Mouse (Mus musculus): Measurements from ENCODE around the gene Gpa33. TPM values are rescaled to one million over a fixed set of nuclear protein-coding genes. Genes with fewer than 3 reads are reported as not detected.

Gene Gpa33
- total RNA-seq, 1 experiment from 2014 or later, result not detected

DNA sequence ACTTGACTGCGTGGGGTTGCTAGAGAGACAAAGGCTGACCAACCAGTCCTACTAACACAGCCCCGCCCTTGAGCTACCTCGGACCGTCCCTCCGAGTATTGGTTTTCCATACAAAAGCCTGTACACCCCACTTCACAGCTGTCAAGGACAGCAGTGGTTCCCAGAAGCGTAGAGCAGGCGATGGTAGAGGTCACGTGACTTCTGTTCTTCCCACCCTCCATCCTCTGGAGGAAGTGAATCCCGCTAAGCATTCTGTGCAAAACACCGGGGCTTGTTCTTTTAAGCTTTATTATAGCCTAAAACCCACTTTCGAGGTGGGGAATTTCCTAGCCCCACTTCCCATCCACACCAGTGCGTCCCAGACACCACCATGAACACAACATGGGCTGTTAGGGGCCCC lies 27.7 kb downstream of the Gpa33 start:
- ATAC-seq (ENCODE audit: extremely low read depth, insufficient number of reproducible peaks, low FRiP score, poor library complexity, severe bottlenecking), result no peak

DNA sequence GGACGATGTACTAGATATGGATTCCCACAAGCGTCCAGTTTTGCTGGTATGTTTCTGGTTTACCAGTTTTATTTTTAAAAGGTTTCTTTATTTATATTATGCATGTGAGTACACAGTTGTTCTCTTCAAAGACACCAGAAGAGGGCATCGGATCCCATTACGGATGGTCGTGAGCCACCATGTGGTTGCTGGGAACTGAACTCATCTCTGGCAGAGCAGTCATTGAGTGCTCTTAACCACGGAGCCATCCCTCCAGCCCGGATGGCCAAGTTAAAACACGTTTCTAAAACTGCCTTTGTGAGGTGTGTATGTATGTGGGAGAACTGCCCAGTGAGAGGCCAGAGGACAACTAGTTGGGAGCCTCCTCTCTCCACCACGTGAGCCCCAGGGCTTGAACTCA lies 28.6 kb downstream of the Gpa33 start:
- ATAC-seq (ENCODE audit: extremely low read depth, insufficient number of reproducible peaks, low FRiP score, poor library complexity, severe bottlenecking), result no peak

DNA sequence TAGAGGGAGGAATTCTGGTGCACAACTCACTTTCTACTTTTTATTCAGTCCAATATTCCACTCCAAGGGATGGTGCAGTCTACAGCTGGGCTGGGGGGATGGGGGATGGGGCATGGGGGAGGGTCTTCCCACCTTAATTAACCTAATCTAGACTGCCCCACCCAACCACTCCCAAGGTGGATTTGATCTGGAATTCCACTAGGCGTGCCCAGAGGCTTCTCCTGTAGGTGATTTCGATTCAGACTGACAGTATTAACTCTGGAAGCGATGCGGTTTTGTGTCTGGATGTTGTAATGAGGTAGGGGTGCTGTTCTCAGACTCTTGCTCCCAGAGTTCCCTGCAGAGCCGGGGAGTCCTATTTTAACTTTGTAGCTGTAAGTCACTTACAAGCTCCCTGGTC lies 30.1 kb downstream of the Gpa33 start:
- ATAC-seq (ENCODE audit: extremely low read depth, insufficient number of reproducible peaks, low FRiP score, poor library complexity, severe bottlenecking), result no peak

DNA sequence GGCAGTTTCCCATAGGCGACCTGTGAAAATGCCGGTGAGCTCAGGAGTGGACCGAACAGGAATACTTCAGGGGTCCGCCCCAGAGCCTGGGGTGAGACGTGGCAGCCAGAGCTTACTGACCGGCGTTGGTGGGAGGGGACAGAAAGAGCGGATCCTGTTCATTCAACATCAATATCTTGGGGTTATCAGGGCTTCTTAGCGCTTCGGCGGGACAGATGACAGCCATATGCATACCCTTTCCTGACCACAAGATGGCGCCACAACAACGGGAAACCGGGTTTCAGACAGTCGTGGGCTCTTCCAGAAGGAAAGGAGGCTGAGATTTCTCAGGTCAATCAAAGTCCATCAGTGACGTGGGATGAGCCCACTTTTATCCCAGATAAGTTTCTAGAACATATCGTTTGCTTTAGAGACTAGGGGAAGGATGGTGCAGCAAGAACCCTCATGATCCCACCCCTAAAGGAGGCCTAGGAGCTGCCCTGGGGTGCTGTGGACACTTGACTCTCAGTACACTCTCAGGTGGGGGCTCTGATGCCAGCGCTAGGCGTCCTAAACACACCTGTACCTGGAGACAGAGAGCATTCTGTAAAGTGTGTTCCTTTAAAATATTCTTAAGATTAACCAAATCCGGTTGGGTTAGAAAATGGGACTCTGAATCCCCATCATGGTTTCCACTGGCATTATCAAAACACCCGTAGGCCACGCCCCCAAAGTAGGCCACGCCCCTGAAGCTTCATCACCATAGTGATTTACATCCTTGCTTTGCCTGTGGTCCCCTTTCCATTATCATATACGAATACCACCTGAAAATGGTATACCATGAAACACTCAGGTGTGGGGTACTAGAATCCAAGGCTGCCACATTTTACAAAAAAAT lies 30.8 kb downstream of the Gpa33 start:
- no peak for ATAC-seq (ENCODE audit: extremely low read depth, insufficient number of reproducible peaks, low FRiP score, poor library complexity, severe bottlenecking)

DNA sequence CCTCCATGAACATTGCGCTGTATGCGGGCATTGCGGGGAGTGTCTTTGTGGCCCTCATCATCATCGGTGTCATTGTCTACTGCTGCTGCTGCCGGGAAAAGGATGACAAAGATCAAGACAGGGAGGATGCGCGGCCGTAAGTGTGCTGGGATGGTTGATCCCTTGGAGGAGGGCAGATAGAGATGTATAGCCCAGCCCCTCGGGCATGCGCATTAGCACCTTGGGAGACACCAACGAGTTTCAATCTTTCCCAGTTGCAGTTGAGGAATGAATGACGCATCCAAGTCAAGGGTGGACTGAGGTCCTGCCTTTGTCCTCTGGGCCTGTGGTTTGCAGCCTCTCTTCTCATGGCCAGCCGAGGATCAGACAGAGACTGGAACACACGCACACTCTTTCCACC lies 34.5 kb downstream of the Gpa33 start:
- no peak for ATAC-seq (ENCODE audit: extremely low read depth, insufficient number of reproducible peaks, low FRiP score, poor library complexity, severe bottlenecking)

DNA sequence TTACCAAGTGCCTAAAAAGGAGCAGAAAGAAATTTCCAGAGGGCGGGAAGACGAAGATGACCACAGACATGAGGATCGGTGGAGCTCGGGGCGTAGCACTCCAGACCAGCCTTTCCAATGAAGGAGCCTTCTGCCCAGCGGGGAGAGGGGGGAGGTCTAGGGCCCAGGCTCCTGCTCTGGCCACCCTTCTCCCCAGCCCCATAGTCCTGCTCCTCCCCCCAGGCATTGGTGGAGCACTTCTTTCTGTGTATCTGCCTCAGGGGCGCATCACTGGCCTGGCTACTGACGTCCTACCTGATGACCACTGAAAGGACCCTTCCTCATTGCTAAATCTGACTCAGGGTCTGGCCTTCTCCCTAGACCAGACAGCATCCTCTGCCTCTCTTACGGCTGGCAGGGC lies 35.1 kb downstream of the Gpa33 start:
- no peak for ATAC-seq (ENCODE audit: extremely low read depth, insufficient number of reproducible peaks, low FRiP score, poor library complexity, severe bottlenecking)

DNA sequence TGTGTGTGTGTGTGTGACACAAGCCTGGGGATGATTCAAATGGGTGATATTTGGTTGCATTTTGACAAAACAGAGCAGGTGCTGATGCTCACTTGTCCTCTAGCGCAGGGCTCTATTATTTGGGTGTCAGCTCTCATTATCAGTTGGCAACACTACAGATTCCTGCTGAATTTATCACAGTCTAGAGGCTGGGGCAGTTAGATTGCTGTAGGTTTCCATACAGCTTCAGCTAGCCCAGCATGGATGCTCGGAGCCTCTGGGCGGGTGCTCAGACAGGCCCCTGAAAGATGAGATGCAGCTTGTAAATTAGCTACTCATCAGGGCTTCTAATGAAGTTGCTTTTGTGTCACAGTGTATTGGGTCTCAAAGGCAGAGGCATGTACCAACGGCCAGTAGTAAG lies 37.4 kb downstream of the Gpa33 start:
- ATAC-seq (ENCODE audit: extremely low read depth, insufficient number of reproducible peaks, low FRiP score, poor library complexity, severe bottlenecking), result no peak

DNA sequence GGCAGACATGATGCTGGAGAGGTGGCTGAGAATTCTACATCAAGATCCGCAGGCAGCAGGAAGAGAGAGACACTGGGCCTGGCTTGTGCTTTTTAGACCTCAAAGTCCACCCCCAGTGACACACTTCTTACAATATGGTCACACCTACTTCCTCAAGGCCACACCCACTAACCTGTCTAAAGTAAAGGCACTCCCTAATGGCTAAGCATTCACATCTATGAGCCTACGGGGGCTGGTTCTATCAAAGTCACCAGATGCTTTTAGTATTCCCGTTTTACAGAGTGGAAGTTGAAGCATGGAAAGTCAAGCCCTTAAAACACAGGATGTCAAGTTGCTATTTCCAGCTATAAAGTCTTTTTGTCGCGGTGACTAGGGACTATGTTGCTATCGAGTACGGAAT lies 38.0 kb downstream of the Gpa33 start:
- ATAC-seq (ENCODE audit: extremely low read depth, insufficient number of reproducible peaks, low FRiP score, poor library complexity, severe bottlenecking), result no peak

DNA sequence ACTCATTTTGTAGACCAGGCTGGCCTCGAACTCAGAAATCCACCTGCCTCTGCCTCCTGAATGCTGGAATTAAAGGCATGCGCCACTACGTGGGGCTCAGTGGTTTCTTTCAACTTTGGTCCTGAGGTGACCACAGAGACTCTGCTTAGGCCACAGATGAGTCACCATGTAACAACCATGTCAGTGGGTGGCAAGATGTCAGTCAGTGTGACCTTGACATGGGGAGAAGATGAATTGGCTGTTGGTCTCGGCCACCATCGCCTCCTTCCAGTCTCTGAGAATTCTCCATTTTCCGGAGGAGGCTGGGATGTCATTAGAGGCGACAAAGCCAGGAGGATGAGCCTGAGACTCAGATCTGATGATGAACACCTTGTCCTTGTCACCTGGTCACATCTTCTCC lies 39.7 kb downstream of the Gpa33 start:
- no peak for ATAC-seq (ENCODE audit: extremely low read depth, insufficient number of reproducible peaks, low FRiP score, poor library complexity, severe bottlenecking)

DNA sequence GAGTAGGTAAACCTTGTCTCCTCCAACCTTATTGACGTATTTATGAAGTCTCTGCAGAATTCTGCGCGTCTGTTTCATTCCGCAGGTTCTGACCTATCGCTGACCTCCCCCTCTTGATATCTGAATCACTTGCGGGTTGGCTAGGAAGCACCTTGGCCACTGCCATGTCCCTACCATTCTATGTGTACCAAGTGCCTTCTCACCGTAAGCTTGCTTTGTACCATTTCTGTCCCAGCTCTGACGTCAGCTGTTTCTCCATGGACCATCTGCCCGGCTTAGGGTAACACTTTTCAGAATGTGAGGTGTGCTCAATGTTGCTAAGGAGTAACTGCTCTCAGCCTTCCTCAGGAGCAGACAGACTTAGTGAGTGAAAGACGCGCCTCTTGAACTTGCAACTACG lies 40.8 kb downstream of the Gpa33 start:
- no peak for ATAC-seq (ENCODE audit: extremely low read depth, insufficient number of reproducible peaks, low FRiP score, poor library complexity, severe bottlenecking)

DNA sequence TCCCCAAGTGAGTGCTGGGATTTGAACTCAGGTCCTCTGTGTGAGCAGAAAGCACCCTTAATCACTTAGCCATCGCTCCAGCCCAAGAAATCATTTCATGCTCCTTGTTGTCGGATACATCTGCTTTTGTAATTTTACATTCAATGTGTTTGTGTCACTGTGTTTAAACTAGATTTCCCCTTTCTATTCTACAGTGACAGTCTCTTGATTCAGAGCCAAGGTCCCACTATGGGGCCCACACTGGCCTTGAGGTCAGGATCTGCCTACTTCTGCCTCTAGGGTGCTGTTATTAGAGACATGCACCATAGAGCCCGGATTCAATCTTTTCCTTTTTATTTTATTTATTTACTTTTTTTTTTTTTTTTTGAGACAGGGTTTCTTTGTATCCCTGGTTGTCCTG lies 43.0 kb downstream of the Gpa33 start:
- ATAC-seq (ENCODE audit: extremely low read depth, insufficient number of reproducible peaks, low FRiP score, poor library complexity, severe bottlenecking), result no peak

DNA sequence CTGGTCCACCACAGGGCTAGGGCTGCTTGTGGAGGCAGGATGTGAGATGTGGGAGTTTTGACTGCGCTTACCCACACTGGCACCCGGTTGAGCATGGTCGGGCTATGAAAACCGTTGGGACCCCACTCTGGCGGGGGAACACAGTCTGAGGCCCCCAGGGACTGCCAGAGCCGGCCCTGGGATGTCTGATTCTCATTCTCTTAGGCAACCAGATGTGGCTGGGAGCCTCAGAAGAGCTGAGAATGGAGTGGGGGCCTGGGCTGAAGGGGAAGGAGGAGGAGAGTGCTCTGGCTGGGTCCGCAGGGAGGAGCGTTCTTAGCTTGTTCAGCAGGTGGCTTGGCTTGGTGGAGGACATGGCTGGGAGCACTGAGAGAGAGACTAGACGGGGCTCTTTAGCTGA lies 43.6 kb downstream of the Gpa33 start:
- no peak for ATAC-seq (ENCODE audit: extremely low read depth, insufficient number of reproducible peaks, low FRiP score, poor library complexity, severe bottlenecking)

DNA sequence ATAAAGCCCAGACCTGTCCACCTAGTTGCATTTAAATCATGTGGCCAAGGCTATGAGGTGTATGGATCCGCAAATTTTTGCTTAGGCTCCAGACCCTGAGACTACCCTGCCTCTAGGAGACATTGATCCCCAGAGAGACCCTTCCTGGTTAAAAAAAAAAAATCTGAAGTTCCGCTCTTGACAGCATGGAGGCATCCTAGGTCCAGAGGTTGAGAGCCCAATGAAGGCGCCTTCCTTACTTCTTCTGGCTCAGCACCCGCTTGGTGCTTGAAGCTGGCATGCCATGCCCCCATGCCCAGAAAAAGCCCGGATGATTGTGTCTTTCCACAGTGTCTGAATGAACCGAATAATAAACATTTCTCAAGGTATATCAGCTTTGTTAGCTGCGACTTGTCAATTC lies 51.5 kb downstream of the Gpa33 start:
- ATAC-seq (ENCODE audit: extremely low read depth, insufficient number of reproducible peaks, low FRiP score, poor library complexity, severe bottlenecking), result no peak

DNA sequence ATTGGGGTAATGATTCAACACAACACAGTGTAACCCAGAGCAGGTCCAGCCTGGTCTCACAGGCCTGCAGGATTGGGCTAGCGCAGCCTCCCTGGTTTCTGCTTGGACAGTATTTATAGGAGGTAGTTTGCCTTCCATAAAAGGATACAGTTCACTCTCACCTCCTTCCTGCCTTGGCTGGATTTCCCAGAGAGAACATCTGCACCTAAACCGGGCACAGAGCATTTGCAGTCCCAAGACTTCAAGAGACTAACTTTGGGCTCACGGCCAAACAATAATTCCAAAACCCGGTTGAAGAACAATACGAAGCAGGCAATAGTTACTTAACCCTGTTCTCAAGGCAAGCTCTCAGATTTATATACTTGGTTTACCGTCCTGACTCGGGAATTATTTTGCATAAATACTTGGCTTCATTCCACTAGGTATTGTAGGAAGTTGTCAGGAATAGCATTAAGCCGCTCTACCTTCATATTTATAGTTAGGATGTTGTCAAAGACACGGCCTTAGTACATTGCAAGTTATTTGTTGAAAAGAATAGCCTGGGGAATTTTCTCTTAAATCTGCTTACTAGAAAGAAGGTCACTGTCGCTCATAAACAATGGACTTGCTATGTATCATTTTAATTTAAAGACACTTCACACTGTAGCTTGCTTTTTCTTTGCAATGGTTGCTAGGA lies 53.1 kb downstream of the Gpa33 start:
- ATAC-seq (ENCODE audit: extremely low read depth, insufficient number of reproducible peaks, low FRiP score, poor library complexity, severe bottlenecking), result no peak

DNA sequence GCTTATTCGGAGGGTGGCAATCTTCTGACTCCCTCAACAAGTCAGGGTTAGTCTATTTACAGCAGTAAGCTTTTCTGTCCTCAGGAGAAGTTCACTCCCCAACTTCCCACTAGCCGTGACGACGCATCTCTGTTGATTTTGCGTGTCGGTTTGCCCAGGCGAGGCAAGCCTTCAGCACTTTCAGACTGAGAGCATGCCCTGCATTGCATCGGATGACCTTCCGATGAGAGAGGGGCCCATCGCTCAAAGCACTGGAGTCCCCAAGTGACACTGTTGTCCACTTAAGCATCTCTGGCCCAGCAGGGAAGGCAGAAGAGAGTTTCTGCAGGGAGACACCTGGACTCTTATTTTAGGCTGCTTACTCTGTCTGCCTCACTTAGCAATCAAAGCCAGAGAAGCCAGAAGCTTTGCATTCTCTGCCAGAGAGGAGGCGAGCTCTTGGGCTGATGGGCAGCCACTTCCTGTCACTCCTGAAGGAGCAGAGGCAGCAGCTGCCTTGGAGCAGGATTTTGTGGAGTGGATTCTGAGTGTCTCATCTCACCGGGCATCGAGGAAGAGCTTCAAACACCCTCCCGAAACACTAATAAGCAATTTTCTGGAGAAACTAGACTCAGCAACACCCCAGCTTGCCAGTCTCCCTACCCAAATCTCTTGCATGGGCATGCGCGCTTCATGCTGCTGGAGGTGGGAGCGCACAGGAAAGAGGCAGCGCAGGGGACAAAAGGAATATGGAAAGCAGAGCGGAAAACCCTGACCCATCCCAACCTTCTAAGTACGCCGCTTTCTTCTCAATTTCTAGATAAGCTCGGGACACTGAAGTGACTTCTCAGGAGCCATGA lies 54.6 kb downstream of the Gpa33 start:
- no peak for ATAC-seq (ENCODE audit: extremely low read depth, insufficient number of reproducible peaks, low FRiP score, poor library complexity, severe bottlenecking)

DNA sequence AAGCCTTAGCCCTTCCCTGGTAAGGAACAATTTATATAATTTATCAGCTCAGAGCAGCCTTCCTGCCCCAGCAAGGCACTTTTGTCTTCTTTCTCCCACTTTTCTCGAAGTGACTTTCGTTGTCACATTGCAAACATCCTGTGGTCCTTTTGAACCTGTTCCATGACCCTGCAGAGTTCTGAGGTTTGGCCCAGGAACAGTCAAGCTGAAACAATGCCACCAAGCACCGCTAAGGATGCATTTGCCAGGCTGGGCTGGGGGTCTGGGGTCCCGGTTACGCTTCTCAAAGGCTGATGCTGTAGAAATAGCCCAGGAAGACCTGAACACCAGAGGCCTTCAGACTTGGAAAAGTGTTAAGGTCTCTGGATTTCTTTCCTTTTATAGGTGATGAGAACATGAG lies 55.3 kb downstream of the Gpa33 start:
- ATAC-seq (ENCODE audit: extremely low read depth, insufficient number of reproducible peaks, low FRiP score, poor library complexity, severe bottlenecking), result no peak

DNA sequence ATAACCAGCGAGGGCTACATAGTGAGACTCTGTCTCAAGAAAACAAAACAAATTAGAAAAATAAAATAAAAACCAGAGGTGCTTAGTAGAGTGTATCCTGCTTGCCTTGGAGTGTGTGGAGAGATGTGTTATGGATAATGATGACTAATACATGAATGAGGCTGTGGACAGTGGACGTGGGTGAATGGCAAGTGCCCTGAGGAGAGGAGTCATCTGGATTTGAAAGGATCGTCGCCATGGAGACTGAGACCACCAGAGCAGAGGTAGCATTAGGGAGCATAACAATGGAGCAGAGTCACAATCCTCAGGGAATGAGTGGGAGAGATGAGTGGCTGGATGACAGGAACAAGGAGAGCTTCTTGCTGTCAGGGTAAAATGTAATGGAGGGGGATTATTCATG lies 59.8 kb downstream of the Gpa33 start:
- ATAC-seq (ENCODE audit: extremely low read depth, insufficient number of reproducible peaks, low FRiP score, poor library complexity, severe bottlenecking), result no peak

DNA sequence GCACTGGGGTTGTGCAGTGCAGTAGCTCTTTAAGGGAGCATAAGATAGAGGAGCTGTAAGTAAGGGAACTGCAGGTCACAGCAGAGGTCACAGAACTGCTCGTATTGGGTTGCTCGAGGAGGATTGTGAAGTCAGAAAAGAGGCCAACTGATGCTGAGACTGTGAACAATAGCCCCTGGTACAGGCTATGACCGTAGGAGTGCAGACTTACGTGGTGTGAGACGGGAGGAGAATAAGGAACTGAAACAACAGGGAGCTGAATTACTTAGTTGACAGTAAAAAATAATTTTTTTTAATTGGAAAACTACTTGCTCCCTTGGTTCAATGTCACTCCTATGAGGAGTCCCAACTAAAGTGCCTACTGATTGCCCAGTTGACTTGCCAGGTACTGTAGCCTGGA lies 74.1 kb downstream of the Gpa33 start:
- ATAC-seq (ENCODE audit: extremely low read depth, insufficient number of reproducible peaks, low FRiP score, poor library complexity, severe bottlenecking), result no peak

DNA sequence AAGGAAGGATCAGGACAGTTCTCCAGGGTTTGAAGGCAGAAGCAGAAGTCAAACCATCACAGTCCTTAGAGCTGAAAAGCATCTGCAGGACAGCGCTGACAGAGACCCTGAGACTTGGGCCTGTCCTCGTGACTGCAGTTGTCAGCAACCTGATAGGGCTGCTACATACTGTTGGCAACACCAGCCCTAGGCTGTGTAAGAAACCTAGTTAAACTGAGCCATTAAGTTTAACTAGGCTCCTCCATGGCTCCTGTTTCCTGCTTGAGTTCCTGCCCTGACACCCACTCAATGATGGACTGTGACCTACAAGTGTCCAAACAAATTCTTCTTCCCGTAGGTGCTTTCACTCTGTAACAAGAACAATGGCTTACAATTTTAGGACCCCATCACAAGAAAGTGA lies 75.1 kb downstream of the Gpa33 start:
- ATAC-seq (ENCODE audit: extremely low read depth, insufficient number of reproducible peaks, low FRiP score, poor library complexity, severe bottlenecking), result no peak

DNA sequence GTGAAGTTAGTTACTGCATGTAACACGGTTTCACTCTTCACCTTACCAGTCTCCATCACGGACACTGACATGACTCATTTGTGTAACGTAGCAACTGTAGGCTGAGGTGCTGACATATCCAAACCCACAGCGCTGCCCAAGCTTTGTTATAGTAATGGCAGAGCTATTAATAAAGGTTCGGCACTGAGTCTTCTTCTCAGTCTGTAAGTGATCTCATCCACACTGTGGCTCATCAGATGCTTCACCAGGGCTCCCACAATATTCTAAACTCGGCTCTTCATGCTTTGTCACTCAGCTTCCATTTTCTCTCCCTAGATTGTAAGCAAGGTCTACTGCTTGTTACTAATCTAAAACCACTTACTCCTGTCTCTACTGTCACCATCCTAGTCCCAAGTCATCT lies 79.3 kb downstream of the Gpa33 start:
- ATAC-seq (ENCODE audit: extremely low read depth, insufficient number of reproducible peaks, low FRiP score, poor library complexity, severe bottlenecking), result no peak

Data from neutrophil, adult 5-6 weeks (primary cell).